Mouse (Mus musculus): ENCODE measurements around the gene Tsc22d1. TPM values are rescaled to one million over a fixed set of nuclear protein-coding genes. Genes with fewer than 3 reads are reported as not detected.

Tsc22d1 gene
- 353 and 432 TPM in 2 replicates for polyA plus RNA-seq (2021; fragmentation: Nextera tagmentation)
- long read RNA-seq, experiment 1, full-length matches to known transcripts = 2,974 of 3,044 reads
- long read RNA-seq, experiment 1, partial matches to known transcripts = 2 of 3,044 reads
- long read RNA-seq, experiment 1, other reads (novel, unspliced or antisense) = 68 of 3,044 reads
- long read RNA-seq, experiment 2, full-length matches to known transcripts = 600 of 700 reads
- long read RNA-seq, experiment 2, partial matches to known transcripts = 1 of 700 reads
- long read RNA-seq, experiment 2, other reads (novel, unspliced or antisense) = 99 of 700 reads

DNA sequence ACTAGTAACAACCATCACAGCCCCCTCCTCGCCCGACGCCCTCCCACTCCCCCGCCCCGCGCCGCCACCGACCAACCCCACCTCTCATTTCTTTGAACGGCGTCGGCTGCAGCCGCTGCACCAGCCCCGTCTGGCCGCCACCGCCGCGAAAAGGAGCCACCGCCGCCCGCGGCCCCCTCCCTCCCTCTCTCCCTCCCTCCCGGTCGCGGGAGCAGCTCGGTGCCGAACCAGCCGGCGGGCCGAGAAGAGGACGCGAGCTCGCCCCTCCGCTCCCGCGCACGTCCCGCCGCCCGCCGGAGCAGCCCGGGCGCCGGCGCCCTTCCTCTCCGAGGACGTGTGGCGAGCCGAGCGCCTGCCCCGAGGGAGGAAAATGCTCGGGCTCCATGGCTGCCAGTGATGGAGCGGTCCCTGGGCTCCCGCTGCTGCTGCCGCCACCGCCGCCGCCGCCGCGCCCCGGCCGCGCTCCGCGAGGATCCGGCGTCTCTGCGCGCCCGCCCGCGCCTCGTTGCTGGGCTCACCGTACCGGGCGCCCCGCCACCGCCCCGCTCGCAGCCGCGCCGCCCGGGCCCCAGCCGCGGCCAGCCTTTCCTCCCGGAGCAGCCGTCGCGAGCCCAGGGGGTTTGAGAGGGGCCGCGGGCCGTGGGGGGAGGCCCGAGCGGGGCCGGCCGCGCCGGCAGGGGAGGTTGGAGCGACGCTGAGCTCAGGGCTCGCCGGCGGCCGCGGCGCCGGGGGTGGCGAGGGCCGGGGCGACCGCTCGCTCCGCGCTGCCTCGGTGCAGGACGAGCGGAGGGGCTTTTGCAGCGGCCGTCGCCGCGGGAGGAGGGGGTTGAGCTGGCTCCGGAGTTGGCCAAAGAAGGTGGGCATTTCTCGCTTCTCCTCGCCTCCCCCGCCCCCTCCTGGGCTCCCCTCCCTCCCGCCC is at the start of gene Tsc22d1:
Tsc22d1 (plus strand) TSS at position 100 of the 919 bp plus-strand sequence.

DNA sequence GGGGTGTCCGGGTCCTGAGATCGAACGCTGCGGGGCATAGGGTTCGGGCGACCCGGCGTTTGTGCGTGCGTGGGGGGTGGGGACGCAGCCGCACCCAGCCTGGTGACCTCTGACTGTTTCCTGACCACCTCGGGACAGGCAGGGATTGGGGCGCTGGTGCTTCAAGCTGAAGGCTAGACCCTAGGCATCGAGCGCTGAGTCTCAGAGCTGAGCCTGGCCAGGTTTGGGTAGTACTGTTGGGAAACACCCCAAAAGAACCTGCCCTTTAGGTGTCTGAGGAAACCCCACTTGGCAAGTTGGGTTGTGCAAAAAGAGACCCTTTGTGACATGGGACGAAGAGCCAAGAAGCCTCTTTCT is 142.1 kb downstream of the Tsc22d1 start, which contains the start of gene Serp2:
Serp2 (minus strand) TSS at position 38 of the 357 bp plus-strand sequence.

Other genes starting within 250 kb of the Tsc22d1 start
- gene Serp2, start 141.9 kb downstream of the Tsc22d1 start, polyA plus RNA-seq (2021; fragmentation: Nextera tagmentation) = 550 and 567 TPM in 2 replicates

Data from left cerebral cortex, adult 6 months (tissue).